14 mouse cellular contexts compared by ENCODE assay signal in the genomic region with DNA sequence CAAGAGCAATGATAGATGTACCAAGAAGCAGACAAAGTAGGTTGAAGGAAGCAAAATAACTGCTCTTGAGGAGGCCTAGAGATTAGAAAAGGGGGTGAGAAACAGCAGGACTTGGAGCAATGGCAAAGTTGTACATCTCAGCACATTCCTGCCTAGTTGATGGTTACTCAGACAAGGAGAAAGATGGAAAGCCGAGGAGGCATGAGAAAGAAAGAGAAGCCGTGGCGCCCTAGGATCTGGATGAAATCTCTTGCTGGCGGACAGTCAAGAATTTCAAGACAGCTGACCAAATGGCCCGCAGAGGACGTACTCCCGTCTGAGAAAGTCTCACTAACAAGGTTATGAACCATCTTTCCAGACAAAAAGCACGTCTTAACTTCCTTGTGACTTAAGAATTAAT.
DNase-seq lines count a peak whose midpoint lies in the region; ATAC-seq and TF ChIP-seq lines count a peak whose summit lies in the region.
"Had no signal": no experiment of that assay in that cellular context is flagged by ENCODE, and none has a peak within 500 bp of the region (broad histone marks: within the 10 kb centered on the region; RNA-seq: fewer than 3 reads in every experiment).

No protein-coding gene starts in this region.

- H3K27me3 ChIP-seq in cerebellum, adult 2 months (ENCODE audit: control insufficient read depth, insufficient read depth, low read length), result no peaks in the 10 kb centered on the region
- H3K27me3 ChIP-seq in intestine, embryonic 16.5 days (replicated peaks; ENCODE audit: control insufficient read depth, insufficient read depth, low read length), result no peaks in the 10 kb centered on the region
- H3K27me3 ChIP-seq in intestine, embryonic 15.5 days (replicated peaks), result no peaks in the 10 kb centered on the region
- H3K27me3 ChIP-seq in hindbrain, embryonic 10.5 days (ENCODE audit: insufficient read depth, poor library complexity, severe bottlenecking), result no peaks in the 10 kb centered on the region
- H3K27me3 ChIP-seq: lung, embryonic 15.5 days; stomach, embryonic 15.5 days had no signal

- 52% methylated on average over 8 of the region's 8 CpGs for WGBS in cerebellum, adult 2 months
- 65% methylated on average over 8 of the region's 8 CpGs for WGBS in intestine, embryonic 16.5 days
- WGBS in intestine, embryonic 15.5 days, result 75% methylated on average over 8 of the region's 8 CpGs
- 92% methylated on average over 8 of the region's 8 CpGs for WGBS in hindbrain, embryonic 10.5 days

- H3K4me3 ChIP-seq in cerebellum, adult 2 months (replicated peaks; ENCODE audit: insufficient read depth, low read depth, low read length), result no peak overlapping the region
- H3K4me3 ChIP-seq in intestine, embryonic 16.5 days (ENCODE audit: low read length), result no peak overlapping the region
- no peak overlapping the region for H3K4me3 ChIP-seq in intestine, embryonic 15.5 days (replicated peaks)
- H3K4me3 ChIP-seq in hindbrain, embryonic 10.5 days, result no peak overlapping the region
- H3K4me3 ChIP-seq: erythroblast, embryonic 14.5 days; lung, embryonic 15.5 days; midbrain, embryonic 10.5 days; stomach, embryonic 15.5 days had no signal

- 0 out of 2 replicates have a peak, but pooled peaks have one; percentile 36 for ATAC-seq in intestine, embryonic 16.5 days
- no peak for ATAC-seq in intestine, embryonic 15.5 days

- no peak for TF ChIP-seq POLR2A in cerebellum, adult 2 months (IDR thresholded peaks at IDR 0.05; ENCODE audit: borderline replicate concordance, insufficient read depth, low read length)
- TF ChIP-seq POLR2A in brain, embryonic 14.5 days (IDR thresholded peaks at IDR 0.05; ENCODE audit: borderline replicate concordance, extremely low read depth, insufficient read depth, insufficient read length, poor library complexity, severe bottlenecking), result no peak

- no peak overlapping the region for H3K9ac ChIP-seq in intestine, embryonic 16.5 days (ENCODE audit: low read depth, low read length)
- H3K9ac ChIP-seq in intestine, embryonic 15.5 days, result no peak overlapping the region
- H3K9ac ChIP-seq: lung, embryonic 15.5 days; stomach, embryonic 15.5 days had no signal

- DNase-seq in cerebellum, adult 2 months, result peak; percentile 13 to 19
- no peak for DNase-seq in cerebellum, adult 8-10 months
- DNase-seq in brain, embryonic 14.5 days (ENCODE audit: low read depth), result peak; percentile 16
- DNase-seq in kidney, postnatal 14 days, result peak; percentile 84
- DNase-seq in thymus, adult 18-20 months, result no peak
- no peak for DNase-seq in hindbrain, embryonic 10.5 days (ENCODE audit: low spot score)
- DNase-seq: layer of hippocampus, postnatal 36 days; liver had no signal

- no peak overlapping the region for H3K4me2 ChIP-seq in intestine, embryonic 16.5 days (ENCODE audit: low read depth, low read length)
- no peak overlapping the region for H3K4me2 ChIP-seq in intestine, embryonic 15.5 days (replicated peaks)
- H3K4me2 ChIP-seq: lung, embryonic 15.5 days; stomach, embryonic 15.5 days had no signal

- no peak for TF ChIP-seq CTCF in cerebellum, adult 2 months (IDR thresholded peaks at IDR 0.05; ENCODE audit: borderline replicate concordance, insufficient read depth, low read depth, low read length)
- TF ChIP-seq CTCF in brain, embryonic 14.5 days (IDR thresholded peaks at IDR 0.05; ENCODE audit: borderline replicate concordance, extremely low read depth, insufficient read depth, insufficient read length), result no peak

- no peak overlapping the region for H3K27ac ChIP-seq in cerebellum, adult 2 months (ENCODE audit: insufficient read depth, low read length)
- no peak overlapping the region for H3K27ac ChIP-seq in intestine, embryonic 16.5 days (ENCODE audit: low read length)
- H3K27ac ChIP-seq in intestine, embryonic 15.5 days, result no peak overlapping the region
- H3K27ac ChIP-seq in hindbrain, embryonic 10.5 days, result no peak overlapping the region
- H3K27ac ChIP-seq: lung, embryonic 15.5 days; midbrain, embryonic 10.5 days; stomach, embryonic 15.5 days had no signal

- H3K36me3 ChIP-seq in intestine, embryonic 16.5 days (ENCODE audit: control insufficient read depth, insufficient read depth, low read length), result no peaks in the 10 kb centered on the region
- no peaks in the 10 kb centered on the region for H3K36me3 ChIP-seq in intestine, embryonic 15.5 days
- H3K36me3 ChIP-seq in hindbrain, embryonic 10.5 days, result no peaks in the 10 kb centered on the region
- H3K36me3 ChIP-seq: lung, embryonic 15.5 days; midbrain, embryonic 10.5 days; stomach, embryonic 15.5 days had no signal

- H3K4me1 ChIP-seq in cerebellum, adult 2 months (ENCODE audit: control insufficient read depth, insufficient read depth, low read length), result peaks cover 6% of the 10 kb centered on the region
- H3K4me1 ChIP-seq in intestine, embryonic 16.5 days (ENCODE audit: control insufficient read depth, insufficient read depth, low read length), result no peaks in the 10 kb centered on the region
- H3K4me1 ChIP-seq in intestine, embryonic 15.5 days (replicated peaks), result no peaks in the 10 kb centered on the region
- H3K4me1 ChIP-seq in hindbrain, embryonic 10.5 days (replicated peaks), result no peaks in the 10 kb centered on the region
- H3K4me1 ChIP-seq: lung, embryonic 15.5 days; midbrain, embryonic 10.5 days; stomach, embryonic 15.5 days had no signal

- no peaks in the 10 kb centered on the region for H3K9me3 ChIP-seq in intestine, embryonic 16.5 days (ENCODE audit: control insufficient read depth, low read length)
- H3K9me3 ChIP-seq in intestine, embryonic 15.5 days, result no peaks in the 10 kb centered on the region
- H3K9me3 ChIP-seq in hindbrain, embryonic 10.5 days, result no peaks in the 10 kb centered on the region
- H3K9me3 ChIP-seq: lung, embryonic 15.5 days; midbrain, embryonic 10.5 days; stomach, embryonic 15.5 days had no signal

Comparison
In these comparisons a context has a peak if more than half of its experiments do, and no peak if none do; other contexts are left out.
1. DNase-seq: peak in cerebellum, adult 2 months (2 of 2), brain, embryonic 14.5 days (single experiment) and kidney, postnatal 14 days (single experiment); none in cerebellum, adult 8-10 months (single experiment), thymus, adult 18-20 months (0 of 2) and hindbrain, embryonic 10.5 days (single experiment).